Mouse (Mus musculus) lung, adult 2 months (tissue): ENCODE results near the gene Gm14226.

Experiments
- CTCF ChIP-seq: fragments of 200-500 bp; IDR thresholded peaks from 2 replicates; pipeline ENCODE4 v1.5.1; 2011; ENCODE audit warnings: mild to moderate bottlenecking, low read length, control low read depth; ENCODE audit not compliant: insufficient read depth
- POLR2A ChIP-seq: fragments of 200-500 bp; IDR thresholded peaks from 2 replicates; pipeline ENCODE4 v1.6.1; 2011; ENCODE audit warnings: low read depth, mild to moderate bottlenecking, control low read depth, low read length, borderline replicate concordance; ENCODE audit errors: extremely low read depth

- TF ChIP-seq POLR2A: no peak
- TF ChIP-seq CTCF: no peak
These were observed 12.6 kb upstream of the Gm14226 start for GRCm38 (mm10) chr2:155005491-155005890.
